Mouse (Mus musculus): ENCODE measurements at regions not wholly inside any gene's neighbourhood (a gene's known extent, or its start where the extent isn't known, plus 50 kb on each side); places are given as distances from the start of the nearest gene placed in this dataset.

DNA sequence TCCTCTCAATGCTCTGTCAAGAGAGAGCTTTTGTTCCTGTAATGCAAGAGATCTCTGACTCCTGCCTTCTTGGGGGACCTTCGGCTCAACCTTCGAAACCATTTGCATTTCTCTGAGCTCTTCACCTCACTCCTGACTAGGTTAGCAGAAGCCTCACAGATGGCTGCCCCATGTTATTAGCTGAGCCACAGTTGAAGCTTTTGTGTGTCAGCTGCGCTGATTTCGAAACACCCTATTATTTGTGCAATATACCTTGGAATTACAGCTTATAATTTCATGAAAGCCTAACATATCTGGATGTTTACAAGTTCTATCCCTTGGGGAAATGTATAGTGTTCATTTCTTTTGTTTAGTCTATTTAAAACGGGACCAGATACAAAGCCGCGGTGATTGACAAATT is 338.7 kb upstream of the 4930535I16Rik start:
- no peaks in the 10 kb centered on the region for H3K27me3 ChIP-seq (replicated peaks; ENCODE audit: control insufficient read depth, insufficient read depth, low read length)
- H3K4me3 ChIP-seq (ENCODE audit: low read depth, low read length) = no peak overlapping the region
- H3K36me3 ChIP-seq (ENCODE audit: control insufficient read depth, insufficient read depth) = no peaks in the 10 kb centered on the region
- 67% methylated on average over 7 of the region's 7 CpGs for WGBS
- no peak overlapping the region for H3K4me2 ChIP-seq (replicated peaks; ENCODE audit: low read depth)
- H3K27ac ChIP-seq (ENCODE audit: low read depth, low read length) = no peak overlapping the region
- ATAC-seq = no peak
- no peaks in the 10 kb centered on the region for H3K9me3 ChIP-seq (ENCODE audit: control insufficient read depth)
- H3K9ac ChIP-seq (ENCODE audit: low read depth, low read length) = no peak overlapping the region
- H3K4me1 ChIP-seq (replicated peaks; ENCODE audit: control insufficient read depth, insufficient read depth, low read length) = no peaks in the 10 kb centered on the region
- TF ChIP-seq CTCF (IDR thresholded peaks at IDR 0.05; ENCODE audit: low read depth) = no peak

DNA sequence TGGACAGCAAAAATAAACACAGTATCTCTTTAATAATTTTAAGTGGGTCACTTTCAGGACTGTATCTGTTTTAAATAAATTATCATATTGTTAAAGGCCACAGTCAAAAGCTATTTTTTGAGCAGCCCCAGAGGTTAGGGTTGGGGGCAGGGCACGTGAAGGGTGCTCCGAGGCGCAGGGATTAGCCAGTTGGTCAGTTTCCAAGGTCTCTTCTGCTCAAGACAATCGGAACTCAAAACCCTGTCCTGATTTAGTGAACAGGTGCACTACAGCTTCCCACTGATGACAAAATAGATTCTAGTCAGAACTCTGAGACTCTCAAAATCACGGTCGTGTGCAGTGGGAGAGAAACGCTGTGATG is 337.3 kb upstream of the 4930535I16Rik start:
- H3K27me3 ChIP-seq (replicated peaks; ENCODE audit: control insufficient read depth, insufficient read depth, low read length) = no peaks in the 10 kb centered on the region
- no peaks in the 10 kb centered on the region for H3K36me3 ChIP-seq (ENCODE audit: control insufficient read depth, insufficient read depth)
- no peak overlapping the region for H3K9ac ChIP-seq (ENCODE audit: low read depth, low read length)
- no peaks in the 10 kb centered on the region for H3K9me3 ChIP-seq (ENCODE audit: control insufficient read depth)
- no peak overlapping the region for H3K4me3 ChIP-seq (ENCODE audit: low read depth, low read length)
- 68% methylated on average over 7 of the region's 7 CpGs for WGBS
- no peak overlapping the region for H3K27ac ChIP-seq (ENCODE audit: low read depth, low read length)
- no peak overlapping the region for H3K4me2 ChIP-seq (replicated peaks; ENCODE audit: low read depth)
- no peak for TF ChIP-seq CTCF (IDR thresholded peaks at IDR 0.05; ENCODE audit: low read depth)
- no peaks in the 10 kb centered on the region for H3K4me1 ChIP-seq (replicated peaks; ENCODE audit: control insufficient read depth, insufficient read depth, low read length)
- ATAC-seq = no peak

DNA sequence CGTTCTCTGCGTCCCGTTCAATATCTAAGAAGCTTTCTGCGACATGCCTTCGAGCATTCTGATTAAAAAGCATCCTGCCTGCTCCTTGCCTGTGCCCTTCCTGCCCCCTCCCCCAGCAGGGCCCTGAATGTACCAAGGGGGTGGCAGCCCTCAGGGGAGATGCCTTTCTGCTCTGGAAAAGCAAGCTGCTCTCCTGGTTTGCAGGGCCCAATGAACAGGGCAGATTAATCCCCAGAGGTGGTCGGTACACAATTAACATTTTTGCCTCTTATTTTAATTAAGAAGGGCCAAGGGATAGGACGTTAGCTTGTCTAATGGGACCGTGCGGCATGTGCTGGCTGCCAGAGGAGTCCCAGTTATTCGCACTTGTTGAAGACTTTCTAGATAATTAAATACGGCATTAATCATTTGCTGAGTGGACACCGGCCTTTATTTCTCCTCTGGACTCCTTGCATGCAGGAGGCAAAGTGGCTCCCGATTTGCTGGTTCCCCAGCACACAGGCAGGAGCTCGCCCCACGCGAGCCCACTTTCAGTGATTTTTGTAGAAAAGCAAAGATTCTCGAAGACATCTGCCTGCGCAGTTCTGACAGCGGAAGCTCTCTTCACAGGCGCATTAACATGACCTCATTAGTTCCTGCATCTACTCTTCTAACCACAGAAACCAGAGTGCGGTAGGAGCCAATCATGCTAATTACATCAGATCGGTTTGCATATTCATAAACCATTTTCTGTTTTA is 336.8 kb upstream of the 4930535I16Rik start:
- no peaks in the 10 kb centered on the region for H3K36me3 ChIP-seq (ENCODE audit: control insufficient read depth, insufficient read depth)
- H3K4me3 ChIP-seq (ENCODE audit: low read depth, low read length) = no peak overlapping the region
- H3K4me1 ChIP-seq (replicated peaks; ENCODE audit: control insufficient read depth, insufficient read depth, low read length) = no peaks in the 10 kb centered on the region
- no peak for ATAC-seq
- no peak overlapping the region for H3K27ac ChIP-seq (ENCODE audit: low read depth, low read length)
- no peaks in the 10 kb centered on the region for H3K9me3 ChIP-seq (ENCODE audit: control insufficient read depth)
- TF ChIP-seq CTCF (IDR thresholded peaks at IDR 0.05; ENCODE audit: low read depth) = no peak
- no peak overlapping the region for H3K4me2 ChIP-seq (replicated peaks; ENCODE audit: low read depth)
- 67% methylated on average over 22 of the region's 22 CpGs for WGBS
- no peak overlapping the region for H3K9ac ChIP-seq (ENCODE audit: low read depth, low read length)
- no peaks in the 10 kb centered on the region for H3K27me3 ChIP-seq (replicated peaks; ENCODE audit: control insufficient read depth, insufficient read depth, low read length)

DNA sequence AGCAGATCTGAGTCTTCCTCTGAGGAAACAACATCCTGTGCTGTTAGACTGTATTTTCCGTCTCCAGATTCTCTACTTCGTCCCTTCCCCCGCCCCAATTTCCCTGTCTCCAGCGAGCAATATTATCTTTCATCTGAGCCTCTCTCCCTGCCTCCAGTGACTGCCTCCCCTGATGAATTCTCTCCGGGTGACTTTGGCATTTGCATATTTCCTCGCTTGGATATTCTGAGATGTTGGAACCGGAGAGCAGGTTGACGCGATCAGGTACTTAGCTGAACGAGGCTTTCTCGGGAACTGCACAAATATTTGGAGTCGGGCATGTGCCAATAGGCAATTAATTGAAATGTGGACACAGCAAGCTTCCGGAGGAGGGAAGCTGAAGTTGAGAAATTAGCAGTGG is 323.8 kb upstream of the 4930535I16Rik start:
- ATAC-seq = no peak
- Histone ChIP-seq H3K27ac (ENCODE audit: low read depth, low read length) (no peak overlapping the region), H3K27me3 (replicated peaks; ENCODE audit: control insufficient read depth, insufficient read depth, low read length) (no peaks in the 10 kb centered on the region), H3K4me3 (ENCODE audit: low read depth, low read length) (no peak overlapping the region), H3K4me2 (replicated peaks; ENCODE audit: low read depth) (no peak overlapping the region), H3K36me3 (ENCODE audit: control insufficient read depth, insufficient read depth) (no peaks in the 10 kb centered on the region), H3K4me1 (replicated peaks; ENCODE audit: control insufficient read depth, insufficient read depth, low read length) (no peaks in the 10 kb centered on the region), H3K9me3 (ENCODE audit: control insufficient read depth) (no peaks in the 10 kb centered on the region), H3K9ac (ENCODE audit: low read depth, low read length) (no peak overlapping the region)
- TF ChIP-seq CTCF (IDR thresholded peaks at IDR 0.05; ENCODE audit: low read depth) = no peak
- WGBS = 19% methylated on average over 13 of the region's 13 CpGs

DNA sequence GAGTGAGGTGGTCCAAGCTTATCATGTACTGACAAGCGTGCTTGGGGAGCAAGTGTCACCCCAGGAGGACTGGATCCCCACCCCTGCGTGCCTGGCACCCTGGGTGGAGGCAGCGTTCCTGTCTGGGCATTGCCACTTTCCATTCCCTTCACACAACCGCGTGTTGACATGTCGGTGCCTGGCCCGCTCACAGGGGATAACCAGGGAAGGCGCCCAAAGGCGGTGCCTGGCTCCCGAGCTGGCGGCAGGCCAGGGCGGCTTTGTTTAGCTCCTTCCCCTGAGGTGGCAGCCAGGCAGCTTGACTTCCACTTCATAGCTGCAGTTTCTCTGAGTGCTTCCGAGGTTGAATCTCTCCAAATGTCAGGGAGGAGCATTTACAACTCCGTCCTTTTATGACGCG is 318.7 kb upstream of the 4930535I16Rik start:
- H3K4me3 ChIP-seq (ENCODE audit: low read depth, low read length) = no peak overlapping the region
- WGBS = 46% methylated on average over 16 of the region's 16 CpGs
- H3K4me2 ChIP-seq (replicated peaks; ENCODE audit: low read depth) = no peak overlapping the region
- H3K36me3 ChIP-seq (ENCODE audit: control insufficient read depth, insufficient read depth) = no peaks in the 10 kb centered on the region
- H3K9me3 ChIP-seq (ENCODE audit: control insufficient read depth) = no peaks in the 10 kb centered on the region
- H3K9ac ChIP-seq (ENCODE audit: low read depth, low read length) = no peak overlapping the region
- no peak for ATAC-seq
- no peaks in the 10 kb centered on the region for H3K27me3 ChIP-seq (replicated peaks; ENCODE audit: control insufficient read depth, insufficient read depth, low read length)
- H3K4me1 ChIP-seq (replicated peaks; ENCODE audit: control insufficient read depth, insufficient read depth, low read length) = no peaks in the 10 kb centered on the region
- H3K27ac ChIP-seq (ENCODE audit: low read depth, low read length) = no peak overlapping the region
- TF ChIP-seq CTCF (IDR thresholded peaks at IDR 0.05; ENCODE audit: low read depth) = no peak

DNA sequence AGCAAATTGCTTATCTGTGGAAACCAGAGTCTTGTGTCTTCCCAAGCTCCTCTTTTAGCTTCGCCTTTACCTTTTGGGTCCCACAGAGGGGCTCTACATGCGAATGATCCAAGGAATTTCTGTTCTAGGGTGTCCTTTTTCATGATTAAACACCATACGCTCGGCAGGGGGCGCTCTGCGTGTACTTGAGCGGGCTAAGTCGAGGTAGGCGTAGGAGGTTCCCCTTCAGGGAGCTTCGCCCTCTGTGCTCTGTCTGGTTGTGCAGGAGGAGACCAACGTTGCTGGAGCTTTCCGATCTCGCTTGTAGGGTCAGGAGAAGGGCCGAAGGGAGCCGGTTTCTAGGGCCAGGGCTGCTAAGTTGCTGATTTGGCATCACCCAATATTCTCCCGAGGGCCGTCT is 310.7 kb upstream of the 4930535I16Rik start:
- Histone ChIP-seq H3K9me3 (ENCODE audit: control insufficient read depth) (no peaks in the 10 kb centered on the region), H3K27me3 (replicated peaks; ENCODE audit: control insufficient read depth, insufficient read depth, low read length) (no peaks in the 10 kb centered on the region), H3K4me3 (ENCODE audit: low read depth, low read length) (no peak overlapping the region), H3K27ac (ENCODE audit: low read depth, low read length) (no peak overlapping the region), H3K36me3 (ENCODE audit: control insufficient read depth, insufficient read depth) (no peaks in the 10 kb centered on the region), H3K9ac (ENCODE audit: low read depth, low read length) (no peak overlapping the region), H3K4me2 (replicated peaks; ENCODE audit: low read depth) (no peak overlapping the region), H3K4me1 (replicated peaks; ENCODE audit: control insufficient read depth, insufficient read depth, low read length) (no peaks in the 10 kb centered on the region)
- ATAC-seq = no peak
- 10% methylated on average over 17 of the region's 17 CpGs for WGBS
- peak; percentile 76 for TF ChIP-seq CTCF (IDR thresholded peaks at IDR 0.05; ENCODE audit: low read depth)

Measured in intestine, postnatal 0 days (tissue).